Mouse (Mus musculus): ENCODE results near the gene Slc39a5. TPM values are rescaled to one million over a fixed set of nuclear protein-coding genes. Genes with fewer than 3 reads are reported as not detected.

The Slc39a5 gene
- not detected in 2 replicates for polyA plus RNA-seq (2012; rRNA removed; ENCODE audit: low replicate concordance)

DNA sequence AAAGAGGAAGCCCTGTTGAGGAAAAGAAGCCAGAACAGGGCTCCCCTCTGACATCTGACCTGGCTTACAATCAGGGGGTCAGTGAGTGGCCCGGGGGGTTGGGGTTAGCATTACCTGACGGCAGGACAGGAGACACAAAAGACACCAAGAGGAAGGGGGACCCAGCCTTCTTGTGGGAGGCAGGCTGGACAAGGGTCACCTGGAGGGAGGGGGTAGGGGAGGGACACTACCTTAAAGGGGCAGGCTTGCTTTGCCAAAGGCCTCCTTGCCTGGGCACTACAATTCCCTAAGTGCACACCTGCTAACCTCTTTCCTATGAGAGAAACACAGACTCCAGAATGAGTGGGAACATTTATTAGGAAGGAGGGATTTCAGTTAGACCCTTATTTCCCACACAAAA lies at the start of gene Slc39a5:
Slc39a5 (minus strand) TSS at position 174 of the 400 bp plus-strand sequence.

DNA sequence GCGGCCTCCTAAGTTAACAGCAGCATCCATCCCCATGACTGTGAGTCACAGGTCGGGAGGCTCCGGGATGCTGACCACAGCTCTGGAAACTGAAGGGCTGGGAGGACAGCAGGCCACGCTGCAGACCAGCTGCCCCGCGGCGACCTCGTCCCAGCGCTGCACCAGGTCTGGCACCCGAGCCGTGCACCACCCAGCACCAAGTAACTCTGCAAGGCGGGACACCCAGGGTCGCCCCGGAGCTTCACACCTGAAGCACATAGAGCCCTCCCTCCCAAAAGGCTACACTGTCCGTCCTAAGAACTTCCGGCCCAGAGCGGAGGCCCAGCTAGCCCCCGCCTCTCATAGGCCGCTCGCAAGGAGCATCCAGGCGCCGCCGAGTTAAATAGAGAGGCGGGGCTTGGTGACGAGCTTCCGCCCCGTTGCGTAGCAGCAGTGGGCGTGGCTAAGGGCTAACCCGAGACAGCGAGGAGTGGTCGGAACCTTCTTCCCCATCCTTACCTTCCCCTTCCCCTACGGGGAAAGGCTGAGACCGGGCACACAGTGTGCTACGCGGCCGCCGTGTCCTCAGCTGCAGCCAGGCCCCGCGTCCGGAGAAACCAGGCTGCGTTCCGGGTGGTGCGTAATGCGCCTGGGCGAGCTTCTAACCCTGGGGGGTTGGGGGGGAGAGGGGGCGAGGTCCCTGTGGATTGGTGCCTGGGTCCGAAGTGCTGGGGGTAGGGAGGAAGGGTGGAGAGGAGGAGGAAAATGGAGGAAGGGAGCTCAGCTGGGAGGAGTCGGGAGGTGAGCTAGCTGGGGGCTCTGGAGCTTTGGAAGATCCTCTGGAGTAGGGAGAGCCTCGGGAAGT lies 10.4 kb upstream of the Slc39a5 start, which contains the start of the genes Nabp2 and Rnf41:
Nabp2 (minus strand) TSS at position 282 of the 844 bp plus-strand sequence.
Rnf41 (plus strand) TSS at position 447 of the 844 bp plus-strand sequence.

DNA sequence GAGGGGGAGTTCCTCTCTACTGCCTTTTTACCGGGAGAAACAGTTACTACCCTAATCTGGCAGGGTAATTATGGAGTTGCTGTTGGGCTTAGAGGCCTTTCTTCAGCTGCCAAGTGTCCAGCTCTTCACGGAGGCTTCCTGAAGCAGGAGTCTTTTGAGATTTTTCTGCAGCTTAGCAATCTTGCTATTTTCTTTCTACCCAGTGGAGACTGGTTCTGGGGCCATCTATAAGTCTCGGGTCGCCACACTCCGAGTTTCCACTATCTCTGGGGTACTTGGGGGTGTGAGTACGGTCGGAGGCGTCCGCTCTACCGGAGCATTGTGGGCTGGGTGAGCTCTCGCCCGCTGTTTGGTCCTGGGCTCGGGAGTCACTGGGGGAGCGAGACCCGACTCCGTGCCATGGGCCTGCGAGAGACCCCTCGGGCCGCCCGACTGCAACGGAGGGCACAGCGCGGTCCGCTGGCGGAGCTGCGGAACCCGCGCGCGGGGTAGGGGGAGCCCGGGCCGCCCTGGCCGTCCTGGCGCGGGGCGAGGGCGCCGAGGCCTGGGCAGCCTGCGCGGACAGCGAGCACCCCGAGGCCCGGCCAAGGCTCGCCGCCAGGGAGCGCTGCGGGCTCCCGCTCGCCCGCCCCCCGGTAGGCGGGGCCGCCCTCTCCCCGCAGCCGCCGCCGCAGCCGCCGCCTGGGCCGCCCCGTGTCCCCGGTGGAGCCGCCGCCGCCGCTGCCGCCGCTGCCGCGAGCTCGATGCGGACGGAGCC lies 24.4 kb downstream of the Slc39a5 start, which contains the start of gene Ankrd52:
Ankrd52 (plus strand) TSS at position 661 of the 757 bp plus-strand sequence.

DNA sequence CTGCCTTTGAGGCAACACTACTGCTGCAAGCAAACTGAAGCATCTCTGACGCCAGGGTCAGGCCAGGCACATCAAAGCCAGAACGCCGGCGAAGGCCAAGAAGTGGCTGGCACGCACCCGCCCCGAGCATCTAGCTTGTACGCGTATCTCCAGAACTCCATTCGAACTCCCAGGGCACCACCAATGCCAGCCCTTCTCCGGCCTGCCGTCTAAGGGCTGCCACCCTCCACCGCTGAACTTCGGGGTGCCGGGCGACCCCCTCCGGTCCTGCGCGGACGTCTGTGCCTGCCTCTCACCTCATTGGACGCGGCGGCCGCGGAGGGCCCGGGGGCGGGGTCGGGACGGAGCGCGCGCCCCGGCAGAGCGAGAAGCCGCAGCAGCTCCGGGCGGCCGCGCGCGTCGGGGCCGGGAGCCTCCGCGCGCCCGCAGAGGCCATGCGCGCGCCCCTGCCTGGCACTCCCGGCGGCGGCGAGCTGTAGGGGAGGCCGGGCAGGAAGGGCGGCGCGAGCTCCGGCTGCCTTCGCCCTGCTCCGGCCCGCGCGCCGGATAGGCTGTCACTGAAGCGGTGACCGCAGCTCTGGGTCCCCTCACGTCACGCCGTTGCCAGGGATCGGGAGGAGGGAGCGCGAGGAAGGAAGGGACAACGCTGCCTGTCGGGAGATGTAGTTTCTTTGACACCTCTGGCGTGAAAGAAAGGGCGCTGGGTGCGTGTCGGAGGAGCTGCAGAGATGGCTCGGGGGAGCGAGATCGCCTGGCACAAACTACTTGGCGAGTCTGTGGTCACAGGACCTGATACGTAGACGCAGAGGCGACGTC lies 32.4 kb downstream of the Slc39a5 start, which contains the start of gene Coq10a:
Coq10a (minus strand) TSS at position 596 of the 816 bp plus-strand sequence.

Other genes with a start within 250 kb of the Slc39a5 start
- 179 and 228 TPM in 2 replicates for gene Rbms2, start 220.9 kb downstream of the Slc39a5 start, polyA plus RNA-seq (2012; rRNA removed; ENCODE audit: low replicate concordance)
- gene Gls2, start 206.8 kb downstream of the Slc39a5 start, polyA plus RNA-seq (2012; rRNA removed; ENCODE audit: low replicate concordance), result 0.66 and 2.3 TPM in 2 replicates
- gene Spryd4, start 189.4 kb downstream of the Slc39a5 start, polyA plus RNA-seq (2012; rRNA removed; ENCODE audit: low replicate concordance), result 12.9 and 17.8 TPM in 2 replicates
- not detected in 2 replicates for gene Mip, start 175.4 kb downstream of the Slc39a5 start, polyA plus RNA-seq (2012; rRNA removed; ENCODE audit: low replicate concordance)
- 8.3 and 9.1 TPM in 2 replicates for gene Timeless, start 169.2 kb downstream of the Slc39a5 start, polyA plus RNA-seq (2012; rRNA removed; ENCODE audit: low replicate concordance)
- gene Apon, start 147.1 kb downstream of the Slc39a5 start, polyA plus RNA-seq (2012; rRNA removed; ENCODE audit: low replicate concordance), result 0.20 and 0.22 TPM in 2 replicates
- gene Apof, start 132.6 kb downstream of the Slc39a5 start, polyA plus RNA-seq (2012; rRNA removed; ENCODE audit: low replicate concordance), result 0.09 and 0.77 TPM in 2 replicates
- 29.1 and 44.5 TPM in 2 replicates for gene Stat2, start 130.7 kb downstream of the Slc39a5 start, polyA plus RNA-seq (2012; rRNA removed; ENCODE audit: low replicate concordance)
- not detected in 2 replicates for gene Il23a, start 102.5 kb downstream of the Slc39a5 start, polyA plus RNA-seq (2012; rRNA removed; ENCODE audit: low replicate concordance)
- gene Pan2, start 97.9 kb downstream of the Slc39a5 start, polyA plus RNA-seq (2012; rRNA removed; ENCODE audit: low replicate concordance), result 22.6 and 30.2 TPM in 2 replicates
- 75.9 and 121 TPM in 2 replicates for gene Cnpy2, start 78.8 kb downstream of the Slc39a5 start, polyA plus RNA-seq (2012; rRNA removed; ENCODE audit: low replicate concordance)
- 436 and 554 TPM in 2 replicates for gene Cs, start 63.5 kb downstream of the Slc39a5 start, polyA plus RNA-seq (2012; rRNA removed; ENCODE audit: low replicate concordance)
- gene Coq10a, start 32.2 kb downstream of the Slc39a5 start, polyA plus RNA-seq (2012; rRNA removed; ENCODE audit: low replicate concordance), result 65.7 and 66.7 TPM in 2 replicates
- 34.1 and 47.9 TPM in 2 replicates for gene Ankrd52, start 24.1 kb downstream of the Slc39a5 start, polyA plus RNA-seq (2012; rRNA removed; ENCODE audit: low replicate concordance)
- gene Nabp2, start 10.3 kb upstream of the Slc39a5 start, polyA plus RNA-seq (2012; rRNA removed; ENCODE audit: low replicate concordance), result 32.5 and 44.3 TPM in 2 replicates
- 30.7 and 33.1 TPM in 2 replicates for gene Rnf41, start 10.4 kb upstream of the Slc39a5 start, polyA plus RNA-seq (2012; rRNA removed; ENCODE audit: low replicate concordance)
- gene Smarcc2, start 58.0 kb upstream of the Slc39a5 start, polyA plus RNA-seq (2012; rRNA removed; ENCODE audit: low replicate concordance), result 130 and 132 TPM in 2 replicates
- 1,396 and 2,043 TPM in 2 replicates for gene Myl6, start 92.9 kb upstream of the Slc39a5 start, polyA plus RNA-seq (2012; rRNA removed; ENCODE audit: low replicate concordance)
- gene Myl6b, start 97.5 kb upstream of the Slc39a5 start, polyA plus RNA-seq (2012; rRNA removed; ENCODE audit: low replicate concordance), result 7.8 and 14.7 TPM in 2 replicates
- gene Esyt1, start 124.6 kb upstream of the Slc39a5 start, polyA plus RNA-seq (2012; rRNA removed; ENCODE audit: low replicate concordance), result 154 and 249 TPM in 2 replicates
- gene Zc3h10, start 146.5 kb upstream of the Slc39a5 start, polyA plus RNA-seq (2012; rRNA removed; ENCODE audit: low replicate concordance), result 8.9 and 14.0 TPM in 2 replicates
- gene Rpl41, start 148.1 kb upstream of the Slc39a5 start, polyA plus RNA-seq (2012; rRNA removed; ENCODE audit: low replicate concordance), result 1,421 and 2,770 TPM in 2 replicates
- 20.3 and 36.9 TPM in 2 replicates for gene Pa2g4, start 164.8 kb upstream of the Slc39a5 start, polyA plus RNA-seq (2012; rRNA removed; ENCODE audit: low replicate concordance)
- 1.4 and 11.3 TPM in 2 replicates for gene Erbb3, start 188.4 kb upstream of the Slc39a5 start, polyA plus RNA-seq (2012; rRNA removed; ENCODE audit: low replicate concordance)
- 414 and 1,367 TPM in 2 replicates for gene Rps26, start 225.5 kb upstream of the Slc39a5 start, polyA plus RNA-seq (2012; rRNA removed; ENCODE audit: low replicate concordance)
- 0.50 and 4.4 TPM in 2 replicates for gene Ikzf4, start 244.8 kb upstream of the Slc39a5 start, polyA plus RNA-seq (2012; rRNA removed; ENCODE audit: low replicate concordance)

Measured in subcutaneous adipose tissue, adult 2 months (tissue).